Mouse (Mus musculus): Measurements from ENCODE around the gene Fxn. TPM values are rescaled to one million over a fixed set of nuclear protein-coding genes. Genes with fewer than 3 reads are reported as not detected.

Fxn gene
- 20.3 TPM for polyA plus RNA-seq (2017; shearing (Covaris generic))

GRCm38 (mm10) chr19:24280601-24281228 is at the start of gene Fxn:
Gene Fxn (minus strand): TSS chr19:24280605.

GRCm38 (mm10) chr19:24224500-24225304 is 55.7 kb downstream of the Fxn start, which contains the start of gene Tjp2:
Gene Tjp2 (minus strand): TSS chr19:24225030.

Other genes with a start within 250 kb of the Fxn start
- not detected for gene Fam189a2, start 249.6 kb downstream of the Fxn start, polyA plus RNA-seq (2017; shearing (Covaris generic))
- gene Tjp2, start 55.6 kb downstream of the Fxn start, polyA plus RNA-seq (2017; shearing (Covaris generic)): 21.2 TPM
- 11.9 TPM for gene Fam122a, start 196.8 kb upstream of the Fxn start, polyA plus RNA-seq (2017; shearing (Covaris generic))